Mouse (Mus musculus) testis, adult 2 months (tissue): Measurements from ENCODE around the gene Arid4a.

Experiments
- CTCF ChIP-seq: fragments of 200-500 bp; IDR thresholded peaks from 2 replicates; pipeline ENCODE4 v1.5.1; 2012; ENCODE audit warnings: low read depth, mild to moderate bottlenecking, inconsistent platforms, low read length, moderate library complexity; ENCODE audit not compliant: control insufficient read depth, insufficient read depth, insufficient replicate concordance
- POLR2A ChIP-seq: fragments of 200-500 bp; IDR thresholded peaks from 2 replicates; pipeline ENCODE4 v1.6.1; 2012; ENCODE audit warnings: low read depth, mild to moderate bottlenecking, inconsistent platforms, low read length, moderate library complexity; ENCODE audit not compliant: control insufficient read depth

- no peak for TF ChIP-seq CTCF
- no peak for TF ChIP-seq POLR2A
Observed at GRCm38 (mm10) chr12:71111331-71111730, 95.5 kb downstream of the Arid4a start, which contains the start of gene Tomm20l.
